Mouse (Mus musculus) left cerebral cortex, adult 2 months (tissue): ENCODE results near the gene Vrk1. TPM values are rescaled to one million over a fixed set of nuclear protein-coding genes. Genes with fewer than 3 reads are reported as not detected.

Experiments used
- DNase-seq, 2 experiments: peaks; one replicate each; pipeline ENCODE4 v3.0.0; 2021 to 2022; ENCODE audit warnings: low spot score in 2 of 2, mixed read lengths in 1 of 2; ENCODE audit errors: extremely low spot score in 1 of 2
- H3K27ac ChIP-seq: fragments of 200-600 bp; 2 replicates; pipeline ENCODE4 v1.8.1; 2022
- H3K4me3 ChIP-seq: fragments of 200-600 bp; 2 replicates; pipeline ENCODE4 v1.8.1; 2022
- CTCF ChIP-seq: fragments of 200-600 bp; IDR thresholded peaks from 2 replicates; pipeline ENCODE4 v1.8.1; 2022; ENCODE audit warnings: antibody characterized with exemption, mild to moderate bottlenecking, moderate library complexity
- intact Hi-C: fragments of 180-260 bp; cut with DNase I; formaldehyde crosslinking; loops from one replicate; pipeline ENCODE4 v1.15.1; 2025
- total RNA-seq, 2 experiments: library from RNA; stranded (reverse); gene quantifications; 2 replicates each; pipeline ENCODE4 v1.2.3; 2021

The Vrk1 gene
- total RNA-seq, 2 experiments from 2014 or later = 12.9 to 13.0 TPM

GRCm38 (mm10) chr12:105974107-105974506 is 35.9 kb upstream of the Vrk1 start:
- no peak overlapping the region for H3K27ac ChIP-seq
- DNase-seq = no peak
- no peak for TF ChIP-seq CTCF
- intact Hi-C loops = no loop called here
- H3K4me3 ChIP-seq = no peak overlapping the region

DNA sequence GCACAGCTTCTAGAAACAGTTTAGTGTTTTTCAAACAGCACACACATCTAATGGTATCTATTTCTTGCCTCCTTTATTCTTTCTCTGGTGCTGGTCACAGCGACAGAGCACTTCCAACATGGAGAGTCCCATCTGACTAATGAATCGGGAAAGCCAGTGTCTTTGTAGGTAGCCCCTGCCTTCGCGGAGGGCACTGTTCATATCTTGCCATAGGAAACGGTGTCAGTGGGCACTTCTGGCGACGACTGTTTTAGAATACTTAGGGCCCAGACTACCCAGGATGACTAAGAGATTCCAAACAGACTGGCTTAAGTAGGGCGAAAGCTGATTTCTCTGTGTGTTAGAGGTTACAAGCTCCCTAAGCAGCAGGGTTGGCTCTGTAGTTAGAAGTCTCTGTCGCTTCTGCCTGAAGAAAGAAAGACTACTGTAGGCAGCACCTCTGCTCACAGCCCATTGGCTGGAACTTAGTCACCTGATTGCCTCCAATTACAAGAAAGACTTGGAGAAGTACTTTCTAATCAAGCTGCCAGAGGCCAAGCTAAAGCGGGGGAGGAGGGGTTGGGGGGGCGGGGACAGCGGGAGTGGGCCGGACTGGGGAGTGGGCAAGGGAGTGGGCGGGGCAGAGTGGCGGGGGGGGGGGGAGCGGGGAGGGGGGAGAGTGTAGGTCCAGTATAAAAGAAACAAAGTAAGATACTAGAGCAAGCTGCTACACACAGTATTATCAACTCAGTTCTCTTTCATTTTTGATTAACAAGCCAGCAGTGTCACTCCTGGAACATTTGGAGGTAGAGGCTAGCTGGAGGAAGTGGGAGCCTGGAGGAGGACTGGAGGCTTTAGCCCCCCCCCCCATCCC is 28.7 kb upstream of the Vrk1 start:
- intact Hi-C loops = loop anchor here (5.0 to 10.0 kb wide), 2 partner anchors 46 to 173 kb away; no protein-coding TSS in a partner anchor
- no peak for DNase-seq
- H3K27ac ChIP-seq = no peak overlapping the region

GRCm38 (mm10) chr12:105981974-105982305 is 28.1 kb upstream of the Vrk1 start:
- Histone ChIP-seq H3K4me3 (no peak overlapping the region), H3K27ac (peak overlapping the region; percentile 61)
- no peak for DNase-seq
- no peak for TF ChIP-seq CTCF
- intact Hi-C loops = loop anchor here (1.0 to 10.0 kb wide), 4 partner anchors 26 to 173 kb away; no protein-coding TSS in a partner anchor

More for the DNA sequence above, 28.7 kb upstream of the Vrk1 start:
- no peak overlapping the region for H3K4me3 ChIP-seq
- TF ChIP-seq CTCF = no peak

GRCm38 (mm10) chr12:105982598-105982997 is 27.4 kb upstream of the Vrk1 start:
- TF ChIP-seq CTCF = no peak
- Histone ChIP-seq H3K4me3 (no peak overlapping the region), H3K27ac (peak overlapping the region; percentile 61; the same call in 1 of the 2 replicates)
- peak; percentile 35 to 67 for DNase-seq
- intact Hi-C loops = loop anchor here (1.0 to 10.0 kb wide), 4 partner anchors 26 to 172 kb away; no protein-coding TSS in a partner anchor

DNA sequence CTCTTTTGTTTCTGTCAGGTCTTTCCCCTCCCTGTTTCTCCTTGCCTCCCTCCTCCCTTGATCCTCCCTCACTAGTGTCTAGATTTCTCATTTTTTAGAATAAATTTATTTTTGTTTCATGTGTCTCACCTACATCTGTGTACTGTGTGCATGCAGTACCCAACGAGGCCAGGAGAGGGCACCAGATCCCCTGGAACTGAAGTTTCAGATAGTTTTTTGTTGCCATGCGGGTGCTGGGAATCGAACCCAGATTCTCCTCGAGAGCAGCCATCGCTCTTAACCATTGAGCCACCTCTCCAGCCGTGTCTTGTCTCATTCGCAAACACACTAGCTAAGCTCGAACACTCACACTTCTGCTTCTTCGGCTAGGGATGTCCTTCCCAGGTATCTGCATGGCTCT is 26.5 kb upstream of the Vrk1 start:
- TF ChIP-seq CTCF = peak; percentile 39
- Histone ChIP-seq H3K27ac (peak overlapping the region; percentile 61; the same call in 1 of the 2 replicates), H3K4me3 (no peak overlapping the region)
- no peak for DNase-seq
- intact Hi-C loops = loop anchor here (2.0 to 10.0 kb wide), 3 partner anchors 44 to 171 kb away; no protein-coding TSS in a partner anchor

GRCm38 (mm10) chr12:105988434-105988833 is 21.6 kb upstream of the Vrk1 start:
- intact Hi-C loops = loop anchor here (10.0 kb wide), 1 partner anchor 166 kb away; no protein-coding TSS in a partner anchor
- no peak overlapping the region for H3K4me3 ChIP-seq
- DNase-seq = no peak
- H3K27ac ChIP-seq = no peak overlapping the region
- TF ChIP-seq CTCF = no peak

GRCm38 (mm10) chr12:105992756-105993155 is 17.3 kb upstream of the Vrk1 start:
- intact Hi-C loops = no loop called here
- no peak overlapping the region for H3K27ac ChIP-seq

DNA sequence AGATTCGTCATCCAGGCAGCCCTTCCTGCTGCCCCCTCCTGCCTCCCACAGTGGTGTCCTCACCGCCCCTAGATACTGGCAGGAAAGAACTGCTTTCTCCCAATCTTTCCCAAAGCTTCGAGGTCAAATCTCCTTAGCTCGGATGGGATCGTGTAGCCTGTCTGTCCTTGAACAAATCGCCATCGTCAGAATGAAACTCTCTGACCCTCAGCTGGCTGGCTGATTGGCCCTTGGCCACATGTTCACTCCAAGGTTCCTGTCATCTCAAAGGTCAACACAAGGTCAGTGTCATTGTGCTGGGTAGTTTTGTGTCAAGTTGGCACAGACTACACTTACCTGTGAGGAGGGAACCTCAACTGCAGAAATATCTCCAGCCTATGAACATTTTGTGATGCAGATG is 16.7 kb upstream of the Vrk1 start:
- TF ChIP-seq CTCF = no peak
- DNase-seq = no peak
- intact Hi-C loops = no loop called here

More at GRCm38 (mm10) chr12:105992756-105993155, 17.3 kb upstream of the Vrk1 start:
- DNase-seq = no peak
- H3K4me3 ChIP-seq = no peak overlapping the region
- TF ChIP-seq CTCF = no peak

DNA sequence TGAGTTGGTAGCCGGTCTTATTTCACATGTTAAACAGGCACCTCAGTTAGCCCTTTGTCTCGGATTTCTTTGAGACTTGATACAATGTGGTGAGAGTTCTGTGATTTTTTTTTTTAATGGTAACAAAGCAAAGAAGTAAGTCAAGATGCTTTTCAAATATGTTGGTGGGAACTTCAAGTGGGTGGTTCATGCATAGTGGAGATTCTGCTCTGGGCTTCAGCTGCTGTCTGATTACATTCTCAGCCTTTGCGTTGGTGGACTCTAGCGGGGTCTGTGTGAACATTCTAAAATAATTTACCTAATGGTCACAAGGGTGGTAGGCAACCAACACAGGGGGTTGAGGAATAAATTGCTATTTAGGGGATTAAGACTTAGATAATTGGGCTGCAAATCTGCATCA is 14.1 kb upstream of the Vrk1 start:
- TF ChIP-seq CTCF = no peak
- DNase-seq = no peak
- intact Hi-C loops = no loop called here
- Histone ChIP-seq H3K4me3 (no peak overlapping the region), H3K27ac (0 out of 2 replicates have a peak overlapping the region, but pooled peaks have one; percentile 11)

More for the DNA sequence above, 16.7 kb upstream of the Vrk1 start:
- no peak overlapping the region for H3K4me3 ChIP-seq
- H3K27ac ChIP-seq = no peak overlapping the region

- no peak for DNase-seq
- Histone ChIP-seq H3K4me3 (no peak overlapping the region), H3K27ac (no peak overlapping the region)
- intact Hi-C loops = no loop called here
- TF ChIP-seq CTCF = no peak
Observed at GRCm38 (mm10) chr12:105997028-105997786, 12.8 kb upstream of the Vrk1 start.

GRCm38 (mm10) chr12:106001775-106002174 is 8.3 kb upstream of the Vrk1 start:
- DNase-seq = no peak
- intact Hi-C loops = no loop called here

GRCm38 (mm10) chr12:106004719-106005118 is 5.3 kb upstream of the Vrk1 start:
- no peak overlapping the region for H3K4me3 ChIP-seq
- TF ChIP-seq CTCF = no peak
- H3K27ac ChIP-seq = no peak overlapping the region
- no peak for DNase-seq
- intact Hi-C loops = loop anchor here (5.0 kb wide), 1 partner anchor 53 kb away; no protein-coding TSS in a partner anchor

More at GRCm38 (mm10) chr12:106001775-106002174, 8.3 kb upstream of the Vrk1 start:
- TF ChIP-seq CTCF = peak; percentile 21
- Histone ChIP-seq H3K4me3 (no peak overlapping the region), H3K27ac (no peak overlapping the region)
